Mouse (Mus musculus): ENCODE results near the gene Ptov1.

DNA sequence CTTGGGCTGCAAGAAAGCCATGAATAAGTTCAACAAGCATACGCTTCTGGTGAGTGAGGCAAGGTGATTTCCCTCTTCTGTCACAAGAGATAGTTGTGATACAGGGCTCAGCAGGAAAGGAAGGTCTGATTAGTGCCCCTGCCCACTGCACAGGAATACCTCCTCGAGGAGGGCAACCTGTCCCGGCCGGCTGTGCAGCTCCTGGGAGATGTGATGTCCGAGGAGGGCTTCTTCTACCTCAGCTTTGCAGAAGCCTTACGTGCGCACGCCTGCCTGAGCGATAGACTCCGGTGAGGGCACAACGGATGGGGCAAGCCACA is 30.5 kb downstream of the Ptov1 start:
- no peak for TF ChIP-seq CTCF (conservative IDR thresholded peaks at IDR 0.05; ENCODE audit: insufficient read depth, insufficient read length, low read depth, low read length)
- no peak for TF ChIP-seq POLR2A (IDR thresholded peaks at IDR 0.05; ENCODE audit: low read depth, low read length)

Measured in kidney, adult 2 months (tissue).